14 mouse cellular contexts compared by ENCODE assay signal in the genomic region with DNA sequence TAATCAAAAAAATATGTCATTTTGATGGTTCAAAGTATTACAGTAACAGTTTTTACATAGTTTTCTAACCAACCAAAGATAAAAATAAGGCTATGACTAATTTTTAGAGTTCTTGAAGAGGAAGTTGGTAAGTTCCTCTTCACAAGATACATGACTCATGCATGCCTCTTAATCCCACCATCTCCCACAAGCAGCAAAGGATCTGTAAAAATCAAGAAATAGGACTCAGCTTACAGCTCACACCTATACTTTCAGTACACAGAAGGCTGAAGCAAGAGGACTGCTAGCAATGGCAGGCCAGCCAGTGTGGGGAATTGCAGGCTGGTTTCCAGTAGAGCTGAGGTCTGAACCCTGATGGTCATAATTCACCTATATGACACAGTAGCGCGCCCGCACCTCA. TPM values are rescaled to one million over a fixed set of nuclear protein-coding genes. Genes with fewer than 3 reads are reported as not detected.
A peak's percentile ranks its signal among the peaks of the same experiment; 100 is the strongest.
DNase-seq lines count a peak whose midpoint lies in the region; ATAC-seq and TF ChIP-seq lines count a peak whose summit lies in the region.
"Had no signal": no experiment of that assay in that cellular context is flagged by ENCODE, and none has a peak within 500 bp of the region (broad histone marks: within the 10 kb centered on the region; RNA-seq: fewer than 3 reads in every experiment).

No protein-coding gene starts in this region.

- H3K9me3 ChIP-seq in liver, postnatal 0 days (ENCODE audit: low read length) = no peaks in the 10 kb centered on the region

- H3K36me3 ChIP-seq in liver, postnatal 0 days (replicated peaks; ENCODE audit: insufficient read depth, low read length) = peaks cover 25% of the 10 kb centered on the region

- no peaks in the 10 kb centered on the region for H3K27me3 ChIP-seq in liver, postnatal 0 days (ENCODE audit: insufficient read depth, low read length)

- no peak overlapping the region for H3K4me3 ChIP-seq in liver, postnatal 0 days (ENCODE audit: low read depth, low read length)

- DNase-seq in 3T3-L1 (ENCODE audit: low read depth, low spot score) (peak; percentile 87), A20 (ENCODE audit: low read depth, low spot score) (peak; percentile 86)
- peak; percentile 84 for DNase-seq in brain, adult 2 months (ENCODE audit: low read depth, low spot score)
- DNase-seq in liver, postnatal 0 days = no peak
- no peak for DNase-seq in cerebellum, postnatal 10 days
- DNase-seq in kidney, postnatal 10 days = no peak
- no peak for DNase-seq in testis, postnatal 10 days (ENCODE audit: low spot score)
- DNase-seq: cerebellum, adult 11 months; forebrain, postnatal 0 days; thymus, postnatal 14 days had no signal

- no peak overlapping the region for H3K9ac ChIP-seq in liver, postnatal 0 days (replicated peaks)
- H3K9ac ChIP-seq: forebrain, postnatal 0 days had no signal

- peaks cover 6% of the 10 kb centered on the region for H3K4me1 ChIP-seq in liver, postnatal 0 days (ENCODE audit: insufficient read depth)

- no peak overlapping the region for H3K4me2 ChIP-seq in liver, postnatal 0 days (ENCODE audit: low read depth, low read length)

- TF ChIP-seq CTCF in liver, postnatal 0 days (IDR thresholded peaks at IDR 0.05; ENCODE audit: low read depth) = no peak

- WGBS in liver, postnatal 0 days (ENCODE audit: insufficient replicate concordance) = 67% methylated on average over 3 of the region's 3 CpGs

- H3K27ac ChIP-seq in liver, postnatal 0 days (ENCODE audit: low read depth) = no peak overlapping the region
- H3K27ac ChIP-seq: hindbrain, postnatal 0 days had no signal

- no peak for TF ChIP-seq EP300 in liver, postnatal 0 days (IDR thresholded peaks at IDR 0.05; ENCODE audit: low read depth)

- ATAC-seq in liver, postnatal 0 days = 0 out of 2 replicates have a peak, but pooled peaks have one; percentile 24
- ATAC-seq: forebrain, postnatal 0 days; hindbrain, postnatal 0 days had no signal

RNA-seq across cellular contexts. Expression of a gene that starts 14.0 kb away (rescaled TPM):
- polyA plus RNA-seq in liver, postnatal 0 days (2015; fragmentation: Nextera tagmentation; extraction: Ambion mirVana) = 5.0 and 6.0 TPM in 2 replicates

RNA-seq across cellular contexts. Expression of a gene that starts 31.3 kb away (rescaled TPM):
- 0.97 and 1.7 TPM in 2 replicates for polyA plus RNA-seq in liver, postnatal 0 days (2015; fragmentation: Nextera tagmentation; extraction: Ambion mirVana)
- polyA plus RNA-seq: embryonic facial prominence, embryonic 11.5 days; heart, embryonic 14.5 days; limb, embryonic 11.5 days had no signal

RNA-seq across cellular contexts. Expression of a gene that starts 31.7 kb away (rescaled TPM):
- 26.1 and 29.1 TPM in 2 replicates for polyA plus RNA-seq in liver, postnatal 0 days (2015; fragmentation: Nextera tagmentation; extraction: Ambion mirVana)

RNA-seq across cellular contexts. Expression of a gene that starts 59.1 kb away (rescaled TPM):
- 0.36 and 0.41 TPM in 2 replicates for polyA plus RNA-seq in liver, postnatal 0 days (2015; fragmentation: Nextera tagmentation; extraction: Ambion mirVana)
- polyA plus RNA-seq: embryonic facial prominence, embryonic 11.5 days; limb, embryonic 11.5 days had no signal

Comparison
In these comparisons a context has a peak if more than half of its experiments do, and no peak if none do; other contexts are left out.
1. DNase-seq: peak in 3T3-L1 (single experiment), A20 (single experiment) and brain, adult 2 months (single experiment); none in liver, postnatal 0 days (single experiment), cerebellum, postnatal 10 days (0 of 2), kidney, postnatal 10 days (single experiment) and testis, postnatal 10 days (single experiment).